In the genomic region with DNA sequence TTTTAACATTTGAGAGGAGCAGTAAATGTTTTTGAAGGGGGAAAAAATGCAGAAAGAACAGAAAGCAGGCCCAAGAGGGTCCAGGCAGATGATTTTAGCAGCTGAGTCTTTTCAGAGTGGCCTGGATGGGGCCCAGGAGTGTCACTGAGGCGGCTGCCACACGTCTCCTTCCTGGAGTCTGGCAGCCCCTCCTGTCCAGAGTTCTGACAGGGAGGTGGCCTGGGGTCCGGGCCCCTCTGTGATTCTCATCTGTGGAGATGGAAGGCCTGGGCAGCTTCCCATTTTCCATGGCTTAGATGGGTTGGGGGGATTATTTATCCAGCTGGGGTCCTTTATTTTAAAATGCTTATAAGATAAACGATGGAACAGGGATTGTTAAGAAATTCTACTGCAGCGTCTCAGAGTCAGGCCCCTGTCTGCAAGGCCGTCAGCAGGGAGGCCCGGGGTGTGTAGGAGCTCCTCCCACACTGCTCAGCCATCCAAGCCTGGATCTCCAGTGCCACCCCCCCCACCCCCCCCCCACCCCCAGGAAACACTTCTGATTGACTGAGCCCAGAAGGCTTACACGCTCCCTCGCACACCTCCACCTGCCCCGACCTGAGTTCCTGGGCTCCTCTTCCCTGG, we compare ENCODE assay signal across 15 mouse cellular contexts. TPM values are rescaled to one million over a fixed set of nuclear protein-coding genes. Genes with fewer than 3 reads are reported as not detected.
DNase-seq lines count a peak whose midpoint lies in the region; ATAC-seq and TF ChIP-seq lines count a peak whose summit lies in the region.
"Had no signal": no experiment of that assay in that cellular context is flagged by ENCODE, and none has a peak within 500 bp of the region (broad histone marks: within the 10 kb centered on the region; RNA-seq: fewer than 3 reads in every experiment).

No protein-coding gene starts in this region.

- ATAC-seq in heart, embryonic 12.5 days (ENCODE audit: insufficient number of reproducible peaks, low FRiP score): no peak
- peak; percentile 71 for ATAC-seq in lung, postnatal 0 days
- ATAC-seq: forebrain, embryonic 16.5 days; hindbrain, postnatal 0 days had no signal

- H3K9me3 ChIP-seq in heart, embryonic 10.5 days: no peaks in the 10 kb centered on the region
- H3K9me3 ChIP-seq in heart, embryonic 12.5 days (replicated peaks): no peaks in the 10 kb centered on the region
- no peaks in the 10 kb centered on the region for H3K9me3 ChIP-seq in embryonic facial prominence, embryonic 10.5 days
- no peaks in the 10 kb centered on the region for H3K9me3 ChIP-seq in lung, postnatal 0 days (ENCODE audit: low read length)
- no peaks in the 10 kb centered on the region for H3K9me3 ChIP-seq in midbrain, embryonic 10.5 days (replicated peaks)

- H3K27ac ChIP-seq in heart, embryonic 10.5 days: peak overlapping the region; percentile 49
- no peak overlapping the region for H3K27ac ChIP-seq in heart, embryonic 12.5 days (ENCODE audit: poor library complexity, severe bottlenecking)
- 0 out of 2 replicates have a peak overlapping the region, but pooled peaks have one; percentile 30 for H3K27ac ChIP-seq in embryonic facial prominence, embryonic 10.5 days (replicated peaks)
- H3K27ac ChIP-seq in lung, postnatal 0 days (ENCODE audit: low read length): no peak overlapping the region
- no peak overlapping the region for H3K27ac ChIP-seq in midbrain, embryonic 10.5 days (replicated peaks)
- H3K27ac ChIP-seq: hindbrain, postnatal 0 days had no signal

- no peak for DNase-seq in heart, embryonic 10.5 days (ENCODE audit: low spot score)
- no peak for DNase-seq in embryonic facial prominence, embryonic 10.5 days (ENCODE audit: low spot score)
- DNase-seq in heart, postnatal 14 days: peak; percentile 61 to 63
- peak; percentile 73 for DNase-seq in lung, postnatal 0 days (ENCODE audit: low spot score)
- DNase-seq in embryo, embryonic 10 days (ENCODE audit: low spot score): no peak
- DNase-seq in midbrain, embryonic 10.5 days (ENCODE audit: low spot score): no peak
- no peak for DNase-seq in layer of hippocampus, postnatal 14 days (ENCODE audit: low spot score in 2 of 2)
- DNase-seq: cerebellum, adult 9-10 months; liver; thymus, adult 2 months had no signal

- H3K9ac ChIP-seq in heart, embryonic 12.5 days: no peak overlapping the region; the same call in 1 of the 2 replicates
- H3K9ac ChIP-seq in lung, postnatal 0 days (replicated peaks; ENCODE audit: low read depth): no peak overlapping the region

- no peak overlapping the region for H3K4me2 ChIP-seq in heart, embryonic 12.5 days
- H3K4me2 ChIP-seq in lung, postnatal 0 days (replicated peaks; ENCODE audit: low read depth, low read length): no peak overlapping the region

- 57% methylated on average over 10 of the region's 10 CpGs for WGBS in heart, embryonic 10.5 days
- WGBS in heart, embryonic 12.5 days: 47% methylated on average over 10 of the region's 10 CpGs
- WGBS in embryonic facial prominence, embryonic 10.5 days: 62% methylated on average over 10 of the region's 10 CpGs
- 29% methylated on average over 10 of the region's 10 CpGs for WGBS in lung, postnatal 0 days
- WGBS in midbrain, embryonic 10.5 days: 63% methylated on average over 10 of the region's 10 CpGs

- peaks cover 5% of the 10 kb centered on the region for H3K27me3 ChIP-seq in heart, embryonic 10.5 days (ENCODE audit: insufficient read depth, poor library complexity, severe bottlenecking)
- peaks cover 19% of the 10 kb centered on the region; the same call in 1 of the 2 replicates for H3K27me3 ChIP-seq in heart, embryonic 12.5 days (replicated peaks)
- no peaks in the 10 kb centered on the region for H3K27me3 ChIP-seq in embryonic facial prominence, embryonic 10.5 days (replicated peaks; ENCODE audit: low read depth, poor library complexity, severe bottlenecking)
- no peaks in the 10 kb centered on the region for H3K27me3 ChIP-seq in lung, postnatal 0 days (replicated peaks; ENCODE audit: insufficient read depth, low read length)
- H3K27me3 ChIP-seq in midbrain, embryonic 10.5 days (ENCODE audit: low read depth, poor library complexity, severe bottlenecking): no peaks in the 10 kb centered on the region

- no peaks in the 10 kb centered on the region for H3K36me3 ChIP-seq in heart, embryonic 10.5 days
- H3K36me3 ChIP-seq in heart, embryonic 12.5 days: no peaks in the 10 kb centered on the region
- no peaks in the 10 kb centered on the region for H3K36me3 ChIP-seq in embryonic facial prominence, embryonic 10.5 days (replicated peaks)
- no peaks in the 10 kb centered on the region for H3K36me3 ChIP-seq in lung, postnatal 0 days (ENCODE audit: insufficient read depth, low read length)
- H3K36me3 ChIP-seq in midbrain, embryonic 10.5 days: no peaks in the 10 kb centered on the region

- H3K4me1 ChIP-seq in heart, embryonic 10.5 days: peaks cover 21% of the 10 kb centered on the region
- peaks cover 35% of the 10 kb centered on the region for H3K4me1 ChIP-seq in heart, embryonic 12.5 days (replicated peaks)
- peaks cover 34% of the 10 kb centered on the region for H3K4me1 ChIP-seq in embryonic facial prominence, embryonic 10.5 days
- peaks cover 13% of the 10 kb centered on the region; the same call in 1 of the 2 replicates for H3K4me1 ChIP-seq in lung, postnatal 0 days (ENCODE audit: insufficient read depth, low read depth, low read length)
- H3K4me1 ChIP-seq in midbrain, embryonic 10.5 days: peaks cover 7% of the 10 kb centered on the region

- no peak for TF ChIP-seq EP300 in lung, postnatal 0 days (IDR thresholded peaks at IDR 0.05)

- no peak for TF ChIP-seq CTCF in lung, postnatal 0 days (IDR thresholded peaks at IDR 0.05)

- intact Hi-C loops in heart, postnatal 14 days (cut with DNase I): loop anchor here (5.0 kb wide), 1 partner anchor 35 kb away; a partner anchor contains a TSS

- no peak overlapping the region for H3K4me3 ChIP-seq in heart, embryonic 10.5 days
- H3K4me3 ChIP-seq in heart, embryonic 12.5 days: no peak overlapping the region
- H3K4me3 ChIP-seq in embryonic facial prominence, embryonic 10.5 days: no peak overlapping the region
- H3K4me3 ChIP-seq in lung, postnatal 0 days (ENCODE audit: low read depth, low read length): no peak overlapping the region
- H3K4me3 ChIP-seq in midbrain, embryonic 10.5 days: no peak overlapping the region

RNA-seq across cellular contexts. Expression of a gene that starts 37.5 kb away (rescaled TPM):
- 4.6 and 7.2 TPM in 2 replicates for polyA plus RNA-seq in heart, embryonic 10.5 days (2016; fragmentation: Nextera tagmentation; extraction: Ambion mirVana)
- 4.3 and 4.8 TPM in 2 replicates for polyA plus RNA-seq in heart, embryonic 12.5 days (2016; fragmentation: Nextera tagmentation; extraction: Ambion mirVana)
- 4.2 and 5.4 TPM in 2 replicates for polyA plus RNA-seq in embryonic facial prominence, embryonic 10.5 days (2016; fragmentation: Nextera tagmentation; extraction: Ambion mirVana)
- 100 to 1,000 TPM; 108 to 149 TPM for total RNA-seq in heart, postnatal 14 days (2021)
- polyA plus RNA-seq in lung, postnatal 0 days (2015; fragmentation: Nextera tagmentation; extraction: Ambion mirVana): 35.7 and 40.5 TPM in 2 replicates
- 5.2 and 7.6 TPM in 2 replicates for polyA plus RNA-seq in midbrain, embryonic 10.5 days (2016; fragmentation: Nextera tagmentation; extraction: Ambion mirVana)
- total RNA-seq in layer of hippocampus, postnatal 14 days (2021): 10 to 100 TPM; 11.5 to 12.5 TPM
- total RNA-seq: megakaryocyte-erythroid progenitor cell, adult 5-6 weeks; MEL had no signal

RNA-seq across cellular contexts. Expression of a gene that starts 59.2 kb away (rescaled TPM):
- polyA plus RNA-seq in heart, embryonic 10.5 days (2016; fragmentation: Nextera tagmentation; extraction: Ambion mirVana): 9.9 and 10.3 TPM in 2 replicates
- 10.6 and 12.4 TPM in 2 replicates for polyA plus RNA-seq in heart, embryonic 12.5 days (2016; fragmentation: Nextera tagmentation; extraction: Ambion mirVana)
- 10.9 and 11.0 TPM in 2 replicates for polyA plus RNA-seq in embryonic facial prominence, embryonic 10.5 days (2016; fragmentation: Nextera tagmentation; extraction: Ambion mirVana)
- total RNA-seq in heart, postnatal 14 days (2021): 10 to 100 TPM; 24.8 to 27.3 TPM
- 15.0 and 15.9 TPM in 2 replicates for polyA plus RNA-seq in lung, postnatal 0 days (2015; fragmentation: Nextera tagmentation; extraction: Ambion mirVana)
- 10.2 and 16.1 TPM in 2 replicates for polyA plus RNA-seq in midbrain, embryonic 10.5 days (2016; fragmentation: Nextera tagmentation; extraction: Ambion mirVana)
- total RNA-seq in layer of hippocampus, postnatal 14 days (2021): 10 to 100 TPM; 25.7 to 30.2 TPM

Comparison
In these comparisons a context has a peak if more than half of its experiments do, and no peak if none do; other contexts are left out.
1. DNase-seq: peak in heart, postnatal 14 days (2 of 2) and lung, postnatal 0 days (single experiment); none in heart, embryonic 10.5 days (single experiment), embryonic facial prominence, embryonic 10.5 days (single experiment), embryo, embryonic 10 days (single experiment), midbrain, embryonic 10.5 days (single experiment) and layer of hippocampus, postnatal 14 days (0 of 2).
2. H3K27ac ChIP-seq: peak in heart, embryonic 10.5 days (single experiment) and embryonic facial prominence, embryonic 10.5 days (single experiment); none in heart, embryonic 12.5 days (single experiment), lung, postnatal 0 days (single experiment) and midbrain, embryonic 10.5 days (single experiment).